Mouse (Mus musculus): Measurements from ENCODE around the gene Fnd3c2.

GRCm38 (mm10) chrX:106197308-106197707 is 57.9 kb downstream of the Fnd3c2 start:
- no peak for TF ChIP-seq CTCF (IDR thresholded peaks at IDR 0.05; ENCODE audit: borderline replicate concordance, insufficient read depth, low read length)
- TF ChIP-seq POLR2A (IDR thresholded peaks at IDR 0.05; ENCODE audit: low read depth, low read length), result no peak
